Mouse (Mus musculus) forebrain, embryonic 11.5 days (tissue): ENCODE measurements around the gene Fgd5. TPM values are rescaled to one million over a fixed set of nuclear protein-coding genes. Genes with fewer than 3 reads are reported as not detected.

Experiments used
- ATAC-seq: fragments of 200-750 bp; cut with Nextera tagmentation; replicated peaks from 2 replicates; pipeline ENCODE4 v1.8.0; 2017; ENCODE audit warnings: moderate TSS enrichment; ENCODE audit not compliant: low FRiP score
- DNase-seq: peaks from one replicate; pipeline ENCODE4 v3.0.0-alpha.2; 2017; ENCODE audit warnings: low spot score
- H3K27ac ChIP-seq: fragments of 300-500 bp; sonication (generic); 2 replicates; pipeline ENCODE4 v1.5.1; 2014; ENCODE audit warnings: low read depth, low read length
- H3K27me3 ChIP-seq: fragments of 300-500 bp; sonication (generic); 2 replicates; pipeline ENCODE4 v1.6.1; 2014; ENCODE audit warnings: mild to moderate bottlenecking, low read length, mixed read lengths; ENCODE audit not compliant: control insufficient read depth, insufficient read depth
- H3K36me3 ChIP-seq: fragments of 300-500 bp; sonication (generic); 2 replicates; pipeline ENCODE4 v1.6.1; 2014; ENCODE audit warnings: mild to moderate bottlenecking, low read length, moderate library complexity, mixed read lengths; ENCODE audit not compliant: control insufficient read depth, insufficient read depth
- H3K4me1 ChIP-seq: fragments of 300-500 bp; sonication (generic); replicated peaks from 2 replicates; pipeline ENCODE4 v1.6.1; 2014; ENCODE audit warnings: low read length, mixed read lengths; ENCODE audit not compliant: control insufficient read depth, insufficient read depth
- H3K4me2 ChIP-seq: fragments of 300-500 bp; sonication (generic); 2 replicates; pipeline ENCODE4 v1.6.1; 2014; ENCODE audit warnings: low read depth, mild to moderate bottlenecking, low read length, moderate library complexity, mixed read lengths; ENCODE audit not compliant: severe bottlenecking
- H3K4me3 ChIP-seq: fragments of 300-500 bp; sonication (generic); 2 replicates; pipeline ENCODE4 v1.5.1; 2014; ENCODE audit warnings: low read depth, low read length
- H3K9ac ChIP-seq: fragments of 300-500 bp; sonication (generic); 2 replicates; pipeline ENCODE4 v1.6.1; 2014; ENCODE audit warnings: low read length
- H3K9me3 ChIP-seq: fragments of 300-500 bp; sonication (generic); 2 replicates; pipeline ENCODE4 v1.6.1; 2016; ENCODE audit warnings: low read length, mixed read lengths; ENCODE audit not compliant: control insufficient read depth
- WGBS: fragments of 180-500 bp; shearing (Covaris S2); extraction: QIAGEN DNeasy Blood & Tissue Kit; methylation state at CpG from one replicate; pipeline ENCODE4 v1.1.7; 2014; 5-methylcytosine and 5-hydroxymethylcytosine counted together
- polyA plus RNA-seq: library from polyadenylated mRNA; unstranded; fragments of >200 nt; fragmentation: Nextera tagmentation; extraction: Ambion mirVana; gene quantifications from 2 replicates; pipeline ENCODE4 v1.2.1, GENCODE M21; 2014

The Fgd5 gene
- polyA plus RNA-seq, 1 experiment from 2014 or later, result 6.6 TPM

GRCm38 (mm10) chr6:91966006-91966405, 12.7 kb upstream of the Fgd5 start:
- WGBS, result 75% methylated on average over 6 of the region's 6 CpGs
- no peak overlapping the region for H3K27ac ChIP-seq
- H3K4me1 ChIP-seq, result no peaks in the 10 kb centered on the region
- DNase-seq, result no peak
- H3K27me3 ChIP-seq, result no peaks in the 10 kb centered on the region
- H3K36me3 ChIP-seq, result no peaks in the 10 kb centered on the region
- H3K4me3 ChIP-seq, result no peak overlapping the region
- no peak overlapping the region for H3K4me2 ChIP-seq
- no peak for ATAC-seq
- no peaks in the 10 kb centered on the region for H3K9me3 ChIP-seq
- H3K9ac ChIP-seq, result no peak overlapping the region

- no peak for ATAC-seq
- H3K27me3 ChIP-seq, result 0 out of 2 replicates have a peak, but pooled peaks cover under 1% of the 10 kb centered on the region
- no peak overlapping the region for H3K27ac ChIP-seq
- no peak overlapping the region for H3K4me3 ChIP-seq
- H3K4me2 ChIP-seq, result no peak overlapping the region
- 60% methylated on average over 9 of the region's 9 CpGs for WGBS
- H3K9ac ChIP-seq, result no peak overlapping the region
- no peaks in the 10 kb centered on the region for H3K36me3 ChIP-seq
- no peaks in the 10 kb centered on the region for H3K4me1 ChIP-seq
- DNase-seq, result no peak
- no peaks in the 10 kb centered on the region for H3K9me3 ChIP-seq
These were observed 6.5 kb upstream of the Fgd5 start for GRCm38 (mm10) chr6:91972201-91972646.

- Histone ChIP-seq H3K9ac (no peak overlapping the region), H3K9me3 (no peaks in the 10 kb centered on the region), H3K27me3 (peaks cover 5% of the 10 kb centered on the region; the same call in 1 of the 2 replicates), H3K4me3 (no peak overlapping the region), H3K27ac (no peak overlapping the region), H3K4me1 (no peaks in the 10 kb centered on the region), H3K36me3 (no peaks in the 10 kb centered on the region), H3K4me2 (no peak overlapping the region)
- WGBS, result 85% methylated on average over 6 of the region's 6 CpGs
- no peak for DNase-seq
- no peak for ATAC-seq
These were observed 4.7 kb upstream of the Fgd5 start for GRCm38 (mm10) chr6:91973972-91974371.

- Histone ChIP-seq H3K36me3 (no peaks in the 10 kb centered on the region), H3K4me2 (peak overlapping the region; percentile 89), H3K4me1 (no peaks in the 10 kb centered on the region), H3K27me3 (peaks cover 9% of the 10 kb centered on the region; the same call in 1 of the 2 replicates), H3K9me3 (no peaks in the 10 kb centered on the region), H3K9ac (peak overlapping the region; percentile 56), H3K27ac (no peak overlapping the region), H3K4me3 (peak overlapping the region; percentile 57)
- ATAC-seq (no peak), DNase-seq (peak; percentile 59)
- 9% methylated on average over 23 of the region's 23 CpGs for WGBS
These were observed 771 bp downstream of the Fgd5 start for GRCm38 (mm10) chr6:91979301-91979996.

- Histone ChIP-seq H3K4me3 (no peak overlapping the region), H3K4me1 (no peaks in the 10 kb centered on the region), H3K9me3 (no peaks in the 10 kb centered on the region), H3K4me2 (no peak overlapping the region), H3K36me3 (no peaks in the 10 kb centered on the region), H3K27ac (no peak overlapping the region), H3K9ac (no peak overlapping the region), H3K27me3 (peaks cover 9% of the 10 kb centered on the region; the same call in 1 of the 2 replicates)
- ATAC-seq (no peak), DNase-seq (no peak)
- WGBS, result 58% methylated on average over 3 of the region's 3 CpGs
These were observed 1.3 kb downstream of the Fgd5 start for GRCm38 (mm10) chr6:91980011-91980410.

- Histone ChIP-seq H3K27ac (no peak overlapping the region), H3K27me3 (no peaks in the 10 kb centered on the region), H3K9me3 (no peaks in the 10 kb centered on the region), H3K36me3 (no peaks in the 10 kb centered on the region), H3K4me1 (no peaks in the 10 kb centered on the region), H3K4me2 (no peak overlapping the region), H3K9ac (no peak overlapping the region), H3K4me3 (no peak overlapping the region)
- 93% methylated on average over 8 of the region's 8 CpGs for WGBS
- no peak for ATAC-seq
- no peak for DNase-seq
These were observed 11.4 kb downstream of the Fgd5 start for GRCm38 (mm10) chr6:91990101-91990500.

GRCm38 (mm10) chr6:91992823-91993222, 14.1 kb downstream of the Fgd5 start:
- H3K27ac ChIP-seq, result no peak overlapping the region
- no peaks in the 10 kb centered on the region for H3K9me3 ChIP-seq
- H3K4me3 ChIP-seq, result no peak overlapping the region
- no peak overlapping the region for H3K4me2 ChIP-seq
- H3K27me3 ChIP-seq, result no peaks in the 10 kb centered on the region
- 85% methylated on average over 2 of the region's 2 CpGs for WGBS
- no peaks in the 10 kb centered on the region for H3K4me1 ChIP-seq
- no peaks in the 10 kb centered on the region for H3K36me3 ChIP-seq
- H3K9ac ChIP-seq, result no peak overlapping the region
- no peak for ATAC-seq
- no peak for DNase-seq

GRCm38 (mm10) chr6:91993795-91994505, 15.3 kb downstream of the Fgd5 start:
- H3K27me3 ChIP-seq, result no peaks in the 10 kb centered on the region
- ATAC-seq, result no peak
- no peaks in the 10 kb centered on the region for H3K4me1 ChIP-seq
- no peak overlapping the region for H3K4me3 ChIP-seq
- H3K9me3 ChIP-seq, result no peaks in the 10 kb centered on the region
- no peak overlapping the region for H3K4me2 ChIP-seq
- no peak for DNase-seq
- H3K9ac ChIP-seq, result no peak overlapping the region
- no peak overlapping the region for H3K27ac ChIP-seq
- 76% methylated on average over 8 of the region's 8 CpGs for WGBS
- no peaks in the 10 kb centered on the region for H3K36me3 ChIP-seq
